Mouse (Mus musculus) CD4-positive, CD25-positive, alpha-beta regulatory T cell, adult 2 months (primary cell): ENCODE measurements around the gene Evpl.
"Not testable (repeated sequence)": the region's sequence is repeated elsewhere in the genome, so short reads cannot be mapped to it uniquely, and the experiment has no call there.

ENCODE experiments used
- DNase-seq: peaks from one replicate; pipeline ENCODE4 v3.0.0-alpha.2; 2012; ENCODE audit warnings: low read depth, low spot score

Gene Evpl

GRCm38 (mm10) chr11:116237742-116238395 lies at the start of gene Evpl:
Evpl (minus strand) TSS chr11:116238077.
- peak; percentile 70 for DNase-seq

GRCm38 (mm10) chr11:116287351-116287750 lies 49.5 kb upstream of the Evpl start:
- DNase-seq, result no peak

- no peak for DNase-seq
Measured at GRCm38 (mm10) chr11:116285770-116286191, 47.9 kb upstream of the Evpl start.

- DNase-seq, result no peak
Measured at GRCm38 (mm10) chr11:116283982-116284381, 46.1 kb upstream of the Evpl start.

GRCm38 (mm10) chr11:116282912-116283521 lies 45.1 kb upstream of the Evpl start:
- DNase-seq, result no peak

GRCm38 (mm10) chr11:116282089-116282488 lies 44.2 kb upstream of the Evpl start:
- no peak for DNase-seq

- DNase-seq, result no peak
Measured at GRCm38 (mm10) chr11:116281671-116282070, 43.8 kb upstream of the Evpl start.

- DNase-seq, result no peak
Measured at GRCm38 (mm10) chr11:116280751-116281663, 43.1 kb upstream of the Evpl start, which contains the start of gene Galr2. Galr2 (plus strand) TSS chr11:116280939.

- DNase-seq, result not testable (repeated sequence)
Measured at GRCm38 (mm10) chr11:116277184-116277583, 39.3 kb upstream of the Evpl start.

- DNase-seq, result peak; percentile 92
Measured at GRCm38 (mm10) chr11:116274045-116274666, 36.3 kb upstream of the Evpl start, which contains the start of gene Srp68. Srp68 (minus strand) TSS chr11:116274217.

GRCm38 (mm10) chr11:116273469-116274044 lies 35.7 kb upstream of the Evpl start:
- DNase-seq, result no peak

GRCm38 (mm10) chr11:116272589-116273468 lies 35.0 kb upstream of the Evpl start:
- DNase-seq, result no peak

- DNase-seq, result no peak
Measured at GRCm38 (mm10) chr11:116269560-116269959, 31.7 kb upstream of the Evpl start.

- DNase-seq, result no peak
Measured at GRCm38 (mm10) chr11:116268313-116268712, 30.4 kb upstream of the Evpl start.

- peak; percentile 35 for DNase-seq
Measured at GRCm38 (mm10) chr11:116267637-116268036, 29.8 kb upstream of the Evpl start.

GRCm38 (mm10) chr11:116265850-116266249 lies 28.0 kb upstream of the Evpl start:
- no peak for DNase-seq

GRCm38 (mm10) chr11:116265352-116265751 lies 27.5 kb upstream of the Evpl start:
- DNase-seq, result peak; percentile 29

- no peak for DNase-seq
Measured at GRCm38 (mm10) chr11:116260259-116260658, 22.4 kb upstream of the Evpl start.

- no peak for DNase-seq
Measured at GRCm38 (mm10) chr11:116259461-116259860, 21.6 kb upstream of the Evpl start.

- DNase-seq, result no peak
Measured at GRCm38 (mm10) chr11:116255982-116256675, 18.3 kb upstream of the Evpl start.
